Mouse (Mus musculus): ENCODE results near the gene Gm11554. TPM values are rescaled to one million over a fixed set of nuclear protein-coding genes. Genes with fewer than 3 reads are reported as not detected.
A peak's percentile ranks its signal among the peaks of the same experiment; 100 is the strongest.
"Not testable (repeated sequence)": the region's sequence is repeated elsewhere in the genome, so short reads cannot be mapped to it uniquely, and the experiment has no call there.

Gene Gm11554
- total and polyA plus RNA-seq, 3 experiments: not detected

GRCm38 (mm10) chr11:99793367-99793766, 10.9 kb downstream of the Gm11554 start, which contains the start of gene Gm11596:
Gene Gm11596 (minus strand): TSS chr11:99793467.
- Histone ChIP-seq H3K9me3 (replicated peaks) (peaks cover 13% of the 10 kb centered on the region), H3K27me3 (ENCODE audit: insufficient read depth, low read length) (no peaks in the 10 kb centered on the region)
- DNase-seq (ENCODE audit: low spot score): no peak

GRCm38 (mm10) chr11:99784900-99785299, 19.3 kb downstream of the Gm11554 start, which contains the start of gene Krtap4-9:
Gene Krtap4-9 (plus strand): TSS chr11:99785200.
- not testable (repeated sequence) for H3K36me3 ChIP-seq (replicated peaks); DNase-seq (ENCODE audit: low spot score); H3K27me3 ChIP-seq (ENCODE audit: insufficient read depth, low read length); H3K4me3 ChIP-seq (ENCODE audit: low read depth, low read length); H3K4me1 ChIP-seq (ENCODE audit: insufficient read depth, low read depth, low read length); ATAC-seq (ENCODE audit: extremely low read depth, insufficient number of reproducible peaks, low FRiP score, poor library complexity, severe bottlenecking)
- H3K9me3 ChIP-seq (replicated peaks): peaks cover 10% of the 10 kb centered on the region

More at GRCm38 (mm10) chr11:99793367-99793766, 10.9 kb downstream of the Gm11554 start, which contains the start of gene Gm11596:
- TF ChIP-seq CTCF (IDR thresholded peaks at IDR 0.05; ENCODE audit: low read depth, low read length): no peak
- TF ChIP-seq GATA1 (IDR thresholded peaks at IDR 0.05; ENCODE audit: borderline replicate concordance, low read length): no peak
- no peak for TF ChIP-seq GATA2 (IDR thresholded peaks at IDR 0.05; ENCODE audit: borderline replicate concordance, low read depth, low read length)
- TF ChIP-seq POLR2AphosphoS5 (IDR thresholded peaks at IDR 0.05; ENCODE audit: insufficient replicate concordance, low read depth, low read length): no peak
- TF ChIP-seq TAL1 (conservative IDR thresholded peaks at IDR 0.05; ENCODE audit: low read depth, low read length): no peak
- ATAC-seq (ENCODE audit: extremely low read depth, insufficient number of reproducible peaks, low FRiP score, poor library complexity, severe bottlenecking): no peak
- Histone ChIP-seq H3K4me3 (ENCODE audit: low read depth, low read length) (no peak within 1 kb of the TSS), H3K36me3 (replicated peaks) (no peaks in the 10 kb centered on the region), H3K4me1 (ENCODE audit: insufficient read depth, low read depth, low read length) (no peaks in the 10 kb centered on the region)

DNA sequence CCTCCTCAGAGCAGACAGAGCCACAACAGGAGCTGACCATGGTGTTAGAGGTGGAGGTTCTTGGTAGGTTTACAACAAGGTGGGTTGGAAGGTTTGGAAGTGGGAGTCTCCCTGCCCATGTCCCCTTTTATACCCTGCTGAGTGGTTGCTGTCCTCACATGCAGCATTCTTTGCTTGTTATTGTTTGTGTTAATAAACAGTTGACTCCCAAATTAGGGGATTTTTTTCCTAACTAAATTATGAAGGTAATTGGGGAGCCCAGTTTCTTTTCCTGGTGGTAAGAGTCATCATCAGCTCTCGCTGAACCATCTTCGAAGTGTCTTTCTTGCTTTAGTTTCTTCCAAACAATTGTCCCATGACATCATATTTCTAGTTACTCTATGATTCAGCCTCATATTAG, 23.6 kb downstream of the Gm11554 start, which contains the start of gene Krtap4-8:
TSS of gene Krtap4-8 (minus strand) at position 101 of the 400 bp plus-strand sequence.
- Histone ChIP-seq H3K4me1 (ENCODE audit: insufficient read depth, low read depth, low read length) (no peaks in the 10 kb centered on the region), H3K27me3 (ENCODE audit: insufficient read depth, low read length) (no peaks in the 10 kb centered on the region), H3K4me3 (ENCODE audit: low read depth, low read length) (no peak within 1 kb of the TSS; the same call in 1 of the 2 replicates), H3K9me3 (replicated peaks) (peaks cover 10% of the 10 kb centered on the region), H3K36me3 (replicated peaks) (no peaks in the 10 kb centered on the region)
- DNase-seq (ENCODE audit: low spot score): no peak
- no peak for ATAC-seq (ENCODE audit: extremely low read depth, insufficient number of reproducible peaks, low FRiP score, poor library complexity, severe bottlenecking)
- TF ChIP-seq POLR2AphosphoS5 (IDR thresholded peaks at IDR 0.05; ENCODE audit: insufficient replicate concordance, low read depth, low read length) (no peak), GATA1 (IDR thresholded peaks at IDR 0.05; ENCODE audit: borderline replicate concordance, low read length) (no peak), TAL1 (conservative IDR thresholded peaks at IDR 0.05; ENCODE audit: low read depth, low read length) (no peak), GATA2 (IDR thresholded peaks at IDR 0.05; ENCODE audit: borderline replicate concordance, low read depth, low read length) (no peak), CTCF (IDR thresholded peaks at IDR 0.05; ENCODE audit: low read depth, low read length) (no peak)

GRCm38 (mm10) chr11:99778401-99778800, 25.8 kb downstream of the Gm11554 start:
- H3K4me3 ChIP-seq (ENCODE audit: low read depth, low read length): no peak overlapping the region
- no peak for DNase-seq (ENCODE audit: low spot score)
- H3K9me3 ChIP-seq (replicated peaks): peaks cover 6% of the 10 kb centered on the region
- TF ChIP-seq TAL1 (conservative IDR thresholded peaks at IDR 0.05; ENCODE audit: low read depth, low read length) (no peak), GATA1 (IDR thresholded peaks at IDR 0.05; ENCODE audit: borderline replicate concordance, low read length) (no peak), GATA2 (IDR thresholded peaks at IDR 0.05; ENCODE audit: borderline replicate concordance, low read depth, low read length) (no peak), CTCF (IDR thresholded peaks at IDR 0.05; ENCODE audit: low read depth, low read length) (no peak)
- no peaks in the 10 kb centered on the region for H3K4me1 ChIP-seq (ENCODE audit: insufficient read depth, low read depth, low read length)
- no peak for ATAC-seq (ENCODE audit: extremely low read depth, insufficient number of reproducible peaks, low FRiP score, poor library complexity, severe bottlenecking)
- no peaks in the 10 kb centered on the region for H3K36me3 ChIP-seq (replicated peaks)
- H3K27me3 ChIP-seq (ENCODE audit: insufficient read depth, low read length): no peaks in the 10 kb centered on the region

DNA sequence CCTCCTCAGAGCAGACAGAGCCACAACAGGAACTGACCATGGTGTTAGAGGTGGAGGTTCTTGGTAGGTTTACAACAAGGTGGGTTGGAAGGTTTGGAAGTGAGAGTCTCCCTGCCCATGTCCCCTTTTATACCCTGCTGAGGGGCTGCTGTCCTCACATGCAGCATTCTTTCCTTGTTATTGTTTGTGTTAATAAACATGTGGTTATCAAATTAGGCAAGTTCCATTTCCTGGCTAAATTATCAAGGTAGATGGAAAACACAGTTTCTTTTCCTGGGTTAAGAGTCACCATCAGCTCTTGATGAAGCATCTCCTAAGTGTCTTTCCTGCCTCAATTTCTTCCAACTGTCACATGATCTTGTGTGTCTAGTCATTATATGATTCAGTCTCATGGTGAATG, 31.4 kb downstream of the Gm11554 start, which contains the start of gene Gm11595:
TSS of gene Gm11595 (minus strand) at position 101 of the 400 bp plus-strand sequence.
- DNase-seq (ENCODE audit: low spot score); H3K4me1 ChIP-seq (ENCODE audit: insufficient read depth, low read depth, low read length); ATAC-seq (ENCODE audit: extremely low read depth, insufficient number of reproducible peaks, low FRiP score, poor library complexity, severe bottlenecking): not testable (repeated sequence)

DNA sequence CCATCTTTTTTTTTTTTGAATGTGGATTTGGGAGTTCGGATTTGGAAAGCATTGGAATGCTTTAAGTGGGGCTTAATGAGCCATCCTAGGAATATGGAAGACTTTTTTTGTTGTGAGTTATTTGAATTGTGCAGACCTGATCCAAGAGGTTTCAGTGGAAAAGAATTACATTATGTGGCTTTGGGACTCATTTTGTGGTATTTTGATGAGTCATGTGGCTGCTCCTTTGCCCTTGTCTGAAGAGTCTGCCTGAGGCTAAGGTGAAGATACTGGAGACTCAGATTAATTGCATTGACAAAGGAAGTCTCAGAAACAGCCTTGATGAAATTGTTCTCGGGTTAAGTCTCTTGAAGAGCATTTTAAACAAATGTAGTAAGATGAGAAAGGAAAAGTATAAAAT, 35.8 kb downstream of the Gm11554 start:
- ATAC-seq (ENCODE audit: extremely low read depth, insufficient number of reproducible peaks, low FRiP score, poor library complexity, severe bottlenecking): no peak

More for the DNA sequence above, 31.4 kb downstream of the Gm11554 start, which contains the start of gene Gm11595:
- H3K36me3 ChIP-seq (replicated peaks); H3K4me3 ChIP-seq (ENCODE audit: low read depth, low read length); H3K27me3 ChIP-seq (ENCODE audit: insufficient read depth, low read length); H3K9me3 ChIP-seq (replicated peaks): not testable (repeated sequence)

DNA sequence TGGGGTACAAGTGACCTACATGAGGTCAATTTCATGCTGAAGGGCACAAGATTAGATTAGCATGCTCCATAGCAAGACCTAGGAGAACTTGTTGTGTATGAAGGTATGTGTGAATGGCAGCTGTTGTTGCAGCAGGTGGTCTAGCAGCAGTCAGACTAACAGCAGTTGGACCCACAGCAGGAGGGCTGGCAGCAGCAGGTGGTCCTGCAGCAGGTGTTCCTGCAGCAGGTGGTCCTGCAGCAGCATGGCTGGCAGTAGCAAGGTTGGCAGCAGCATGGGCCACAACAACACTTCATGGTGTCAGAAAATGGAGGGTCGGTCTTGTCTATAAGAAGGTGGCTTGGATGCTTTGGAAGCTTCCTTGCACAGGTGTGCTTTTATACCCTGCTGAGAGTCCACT, 45.4 kb downstream of the Gm11554 start:
- Histone ChIP-seq H3K36me3 (replicated peaks) (no peaks in the 10 kb centered on the region), H3K9me3 (replicated peaks) (peaks cover 9% of the 10 kb centered on the region), H3K4me3 (ENCODE audit: low read depth, low read length) (0 out of 2 replicates have a peak overlapping the region, but pooled peaks have one; percentile 13), H3K4me1 (ENCODE audit: insufficient read depth, low read depth, low read length) (no peaks in the 10 kb centered on the region), H3K27me3 (ENCODE audit: insufficient read depth, low read length) (0 out of 2 replicates have a peak, but pooled peaks cover 2% of the 10 kb centered on the region)
- ATAC-seq (ENCODE audit: extremely low read depth, insufficient number of reproducible peaks, low FRiP score, poor library complexity, severe bottlenecking): no peak
- no peak for DNase-seq (ENCODE audit: low spot score)
- TF ChIP-seq GATA2 (IDR thresholded peaks at IDR 0.05; ENCODE audit: borderline replicate concordance, low read depth, low read length) (no peak), GATA1 (IDR thresholded peaks at IDR 0.05; ENCODE audit: borderline replicate concordance, low read length) (no peak), POLR2AphosphoS5 (IDR thresholded peaks at IDR 0.05; ENCODE audit: insufficient replicate concordance, low read depth, low read length) (no peak), TAL1 (conservative IDR thresholded peaks at IDR 0.05; ENCODE audit: low read depth, low read length) (no peak), CTCF (IDR thresholded peaks at IDR 0.05; ENCODE audit: low read depth, low read length) (no peak)

More for the DNA sequence above, 35.8 kb downstream of the Gm11554 start:
- TF ChIP-seq CTCF (IDR thresholded peaks at IDR 0.05; ENCODE audit: low read depth, low read length): no peak
- TF ChIP-seq GATA2 (IDR thresholded peaks at IDR 0.05; ENCODE audit: borderline replicate concordance, low read depth, low read length): no peak
- TF ChIP-seq GATA1 (IDR thresholded peaks at IDR 0.05; ENCODE audit: borderline replicate concordance, low read length): no peak
- TF ChIP-seq TAL1 (conservative IDR thresholded peaks at IDR 0.05; ENCODE audit: low read depth, low read length): no peak
- TF ChIP-seq POLR2AphosphoS5 (IDR thresholded peaks at IDR 0.05; ENCODE audit: insufficient replicate concordance, low read depth, low read length): no peak
- Histone ChIP-seq H3K4me3 (ENCODE audit: low read depth, low read length) (no peak overlapping the region), H3K4me1 (ENCODE audit: insufficient read depth, low read depth, low read length) (no peaks in the 10 kb centered on the region), H3K9me3 (replicated peaks) (peaks cover 9% of the 10 kb centered on the region), H3K27me3 (ENCODE audit: insufficient read depth, low read length) (0 out of 2 replicates have a peak, but pooled peaks cover 3% of the 10 kb centered on the region), H3K36me3 (replicated peaks) (no peaks in the 10 kb centered on the region)
- no peak for DNase-seq (ENCODE audit: low spot score)

Other genes starting within 250 kb of the Gm11554 start
Only the 20 nearest of the 43 such genes appear.
- not detected in 2 replicates for gene Krtap4-6, start 138.5 kb downstream of the Gm11554 start, total RNA-seq (2014; fragmentation: Nextera tagmentation)
- 0.12 TPM in 1 of 2 replicates, not detected in the other for gene Krtap4-6, start 138.5 kb downstream of the Gm11554 start, total RNA-seq (2017)
- gene Krtap4-6, start 138.5 kb downstream of the Gm11554 start, polyA plus RNA-seq (2012): not detected in 2 replicates
- not detected in 2 replicates for gene Gm14190, start 113.7 kb downstream of the Gm11554 start, total RNA-seq (2014; fragmentation: Nextera tagmentation)
- gene Gm14190, start 113.7 kb downstream of the Gm11554 start, total RNA-seq (2017): not detected in 2 replicates
- gene Gm14190, start 113.7 kb downstream of the Gm11554 start, polyA plus RNA-seq (2012): not detected in 2 replicates
- gene Gm14180, start 70.2 kb downstream of the Gm11554 start, total RNA-seq (2014; fragmentation: Nextera tagmentation): not detected in 2 replicates
- not detected in 2 replicates for gene Gm14180, start 70.2 kb downstream of the Gm11554 start, total RNA-seq (2017)
- gene Gm14180, start 70.2 kb downstream of the Gm11554 start, polyA plus RNA-seq (2012): not detected in 2 replicates
- not detected in 2 replicates for gene Gm11595, start 31.5 kb downstream of the Gm11554 start, total RNA-seq (2014; fragmentation: Nextera tagmentation)
- 0.12 TPM in 1 of 2 replicates, not detected in the other for gene Gm11595, start 31.5 kb downstream of the Gm11554 start, total RNA-seq (2017)
- gene Gm11595, start 31.5 kb downstream of the Gm11554 start, polyA plus RNA-seq (2012): not detected in 2 replicates
- not detected in 2 replicates for gene Krtap4-8, start 23.7 kb downstream of the Gm11554 start, total RNA-seq (2014; fragmentation: Nextera tagmentation)
- 0.27 TPM in 1 of 2 replicates, not detected in the other for gene Krtap4-8, start 23.7 kb downstream of the Gm11554 start, total RNA-seq (2017)
- not detected in 2 replicates for gene Krtap4-8, start 23.7 kb downstream of the Gm11554 start, polyA plus RNA-seq (2012)
- not detected in 2 replicates for gene Krtap4-9, start 19.2 kb downstream of the Gm11554 start, total RNA-seq (2014; fragmentation: Nextera tagmentation)
- not detected in 2 replicates for gene Krtap4-9, start 19.2 kb downstream of the Gm11554 start, total RNA-seq (2017)
- gene Krtap4-9, start 19.2 kb downstream of the Gm11554 start, polyA plus RNA-seq (2012): not detected in 2 replicates
- gene Gm11596, start 11.0 kb downstream of the Gm11554 start, total RNA-seq (2014; fragmentation: Nextera tagmentation): not detected in 2 replicates
- gene Gm11596, start 11.0 kb downstream of the Gm11554 start, total RNA-seq (2017): 0.12 TPM in 1 of 2 replicates, not detected in the other
- gene Gm11596, start 11.0 kb downstream of the Gm11554 start, polyA plus RNA-seq (2012): not detected in 2 replicates
- gene Gm11569, start 5.5 kb downstream of the Gm11554 start, total RNA-seq (2014; fragmentation: Nextera tagmentation): not detected in 2 replicates
- gene Gm11569, start 5.5 kb downstream of the Gm11554 start, total RNA-seq (2017): not detected in 2 replicates
- gene Gm11569, start 5.5 kb downstream of the Gm11554 start, polyA plus RNA-seq (2012): not detected in 2 replicates
- not detected in 2 replicates for gene Krtap4-13, start 5.4 kb upstream of the Gm11554 start, total RNA-seq (2014; fragmentation: Nextera tagmentation)
- not detected in 2 replicates for gene Krtap4-13, start 5.4 kb upstream of the Gm11554 start, total RNA-seq (2017)
- not detected in 2 replicates for gene Krtap4-13, start 5.4 kb upstream of the Gm11554 start, polyA plus RNA-seq (2012)
- gene Gm11564, start 11.2 kb upstream of the Gm11554 start, total RNA-seq (2014; fragmentation: Nextera tagmentation): not detected in 2 replicates
- not detected in 2 replicates for gene Gm11564, start 11.2 kb upstream of the Gm11554 start, total RNA-seq (2017)
- not detected in 2 replicates for gene Gm11564, start 11.2 kb upstream of the Gm11554 start, polyA plus RNA-seq (2012)
- not detected in 2 replicates for gene 2300003K06Rik, start 33.6 kb upstream of the Gm11554 start, total RNA-seq (2014; fragmentation: Nextera tagmentation)
- gene 2300003K06Rik, start 33.6 kb upstream of the Gm11554 start, total RNA-seq (2017): not detected in 2 replicates
- not detected in 2 replicates for gene 2300003K06Rik, start 33.6 kb upstream of the Gm11554 start, polyA plus RNA-seq (2012)
- not detected in 2 replicates for gene Krtap4-16, start 47.2 kb upstream of the Gm11554 start, total RNA-seq (2014; fragmentation: Nextera tagmentation)
- gene Krtap4-16, start 47.2 kb upstream of the Gm11554 start, total RNA-seq (2017): not detected in 2 replicates
- gene Krtap4-16, start 47.2 kb upstream of the Gm11554 start, polyA plus RNA-seq (2012): not detected in 2 replicates
- gene Gm11568, start 53.5 kb upstream of the Gm11554 start, total RNA-seq (2014; fragmentation: Nextera tagmentation): not detected in 2 replicates
- gene Gm11568, start 53.5 kb upstream of the Gm11554 start, total RNA-seq (2017): not detected in 2 replicates
- gene Gm11568, start 53.5 kb upstream of the Gm11554 start, polyA plus RNA-seq (2012): not detected in 2 replicates
- gene Gm11559, start 60.0 kb upstream of the Gm11554 start, total RNA-seq (2014; fragmentation: Nextera tagmentation): not detected in 2 replicates
- gene Gm11559, start 60.0 kb upstream of the Gm11554 start, total RNA-seq (2017): 0.29 TPM in 1 of 2 replicates, not detected in the other
- gene Gm11559, start 60.0 kb upstream of the Gm11554 start, polyA plus RNA-seq (2012): not detected in 2 replicates
- not detected in 2 replicates for gene Krtap9-1, start 68.9 kb upstream of the Gm11554 start, total RNA-seq (2014; fragmentation: Nextera tagmentation)
- gene Krtap9-1, start 68.9 kb upstream of the Gm11554 start, total RNA-seq (2017): not detected in 2 replicates
- not detected in 2 replicates for gene Krtap9-1, start 68.9 kb upstream of the Gm11554 start, polyA plus RNA-seq (2012)
- gene Gm11567, start 74.7 kb upstream of the Gm11554 start, total RNA-seq (2014; fragmentation: Nextera tagmentation): not detected in 2 replicates
- not detected in 2 replicates for gene Gm11567, start 74.7 kb upstream of the Gm11554 start, total RNA-seq (2017)
- gene Gm11567, start 74.7 kb upstream of the Gm11554 start, polyA plus RNA-seq (2012): not detected in 2 replicates
- gene Krtap31-1, start 103.5 kb upstream of the Gm11554 start, total RNA-seq (2014; fragmentation: Nextera tagmentation): not detected in 2 replicates
- gene Krtap31-1, start 103.5 kb upstream of the Gm11554 start, total RNA-seq (2017): 0.27 and 0.29 TPM in 2 replicates
- not detected in 2 replicates for gene Krtap31-1, start 103.5 kb upstream of the Gm11554 start, polyA plus RNA-seq (2012)
- gene Gm11565, start 110.3 kb upstream of the Gm11554 start, total RNA-seq (2014; fragmentation: Nextera tagmentation): not detected in 2 replicates
- gene Gm11565, start 110.3 kb upstream of the Gm11554 start, total RNA-seq (2017): 0.16 and 0.23 TPM in 2 replicates
- gene Gm11565, start 110.3 kb upstream of the Gm11554 start, polyA plus RNA-seq (2012): not detected in 2 replicates
- gene Krtap31-2, start 131.8 kb upstream of the Gm11554 start, total RNA-seq (2014; fragmentation: Nextera tagmentation): not detected in 2 replicates
- gene Krtap31-2, start 131.8 kb upstream of the Gm11554 start, total RNA-seq (2017): not detected in 2 replicates
- gene Krtap31-2, start 131.8 kb upstream of the Gm11554 start, polyA plus RNA-seq (2012): not detected in 2 replicates
- gene Krtap9-5, start 144.0 kb upstream of the Gm11554 start, total RNA-seq (2014; fragmentation: Nextera tagmentation): not detected in 2 replicates
- gene Krtap9-5, start 144.0 kb upstream of the Gm11554 start, total RNA-seq (2017): not detected in 2 replicates
- not detected in 2 replicates for gene Krtap9-5, start 144.0 kb upstream of the Gm11554 start, polyA plus RNA-seq (2012)

Data from G1E (cell line).